Mouse (Mus musculus) erythroblast, adult 5-6 weeks (primary cell): ENCODE measurements at regions not wholly inside any gene's neighbourhood (a gene's known extent, or its start where the extent isn't known, plus 50 kb on each side); places are given as distances from the start of the nearest gene placed in this dataset.

ENCODE experiments used
- ATAC-seq: replicated peaks from 2 replicates; pipeline ENCODE4 v1.8.0; 2016; ENCODE audit warnings: moderate number of reproducible peaks, mild to moderate bottlenecking, moderate TSS enrichment, inconsistent platforms; ENCODE audit not compliant: poor library complexity, low FRiP score, severe bottlenecking

DNA sequence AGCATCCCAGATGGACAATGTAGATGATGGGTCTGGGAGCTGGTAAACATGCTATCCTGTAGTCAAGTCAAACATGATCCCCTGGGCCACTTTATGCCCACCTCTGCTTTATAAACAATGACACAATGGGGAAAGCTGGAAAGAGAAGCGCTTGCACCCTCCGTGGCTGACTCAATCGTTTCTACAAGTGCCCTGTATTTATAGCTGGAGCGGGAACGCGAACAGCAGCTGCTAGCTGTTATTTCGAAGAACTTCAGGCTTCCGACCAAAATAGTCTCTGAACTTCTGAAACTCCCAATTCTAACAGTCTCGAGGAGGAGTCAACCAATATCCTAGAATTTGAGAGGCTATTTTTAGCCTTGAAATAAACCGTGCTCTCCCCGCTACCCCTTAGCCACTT, 571.4 kb upstream of the Id2 start:
- no peak for ATAC-seq

DNA sequence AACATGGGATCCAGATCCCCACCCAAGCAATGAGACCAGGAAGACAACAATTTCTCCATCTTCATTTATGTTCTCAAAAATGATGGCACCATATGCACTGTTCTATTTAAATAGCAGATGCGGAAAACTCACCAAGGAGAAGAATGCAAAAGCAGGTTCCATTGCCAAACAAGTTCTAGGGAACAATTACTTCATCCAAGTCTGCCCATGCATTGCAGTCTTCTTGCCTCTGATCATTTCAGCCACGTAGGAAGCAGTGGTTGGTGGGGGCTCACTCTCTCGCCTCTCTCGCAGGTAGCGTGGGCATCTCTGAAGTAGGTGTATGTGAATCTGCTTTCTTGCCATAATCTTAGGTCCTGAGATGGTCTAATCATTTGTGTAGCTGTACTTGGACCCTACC, 557.5 kb upstream of the Id2 start:
- no peak for ATAC-seq

- no peak for ATAC-seq
These were observed 553.3 kb upstream of the Id2 start for GRCm38 (mm10) chr12:25650237-25650636.

GRCm38 (mm10) chr12:25628081-25628480, 531.1 kb upstream of the Id2 start:
- ATAC-seq: no peak

GRCm38 (mm10) chr12:25625858-25626257, 528.9 kb upstream of the Id2 start:
- ATAC-seq: no peak

- ATAC-seq: no peak
These were observed 526.5 kb upstream of the Id2 start for GRCm38 (mm10) chr12:25623449-25623848.

DNA sequence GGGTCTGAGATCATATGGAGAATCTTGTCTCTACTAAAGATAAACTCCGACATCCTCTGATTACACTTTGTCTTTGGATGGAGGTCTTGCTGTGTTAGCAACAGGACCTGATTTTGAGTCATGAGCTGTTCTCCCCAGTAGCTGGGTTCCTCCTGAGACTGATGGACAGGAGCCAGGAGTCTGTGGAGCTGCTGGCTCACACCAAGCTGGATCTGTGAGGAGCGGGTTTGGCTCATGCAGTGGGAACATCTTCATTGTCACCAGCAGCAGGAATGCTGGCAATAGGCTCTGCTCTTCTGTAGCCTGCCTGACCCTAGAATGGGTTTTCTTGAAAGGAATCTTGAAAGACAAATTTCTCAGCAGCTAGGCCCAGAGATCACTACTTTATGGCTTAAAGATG, 524.2 kb upstream of the Id2 start:
- no peak for ATAC-seq

GRCm38 (mm10) chr12:25617521-25617920, 520.6 kb upstream of the Id2 start:
- ATAC-seq: no peak

GRCm38 (mm10) chr12:25615377-25615776, 518.4 kb upstream of the Id2 start:
- ATAC-seq: no peak

DNA sequence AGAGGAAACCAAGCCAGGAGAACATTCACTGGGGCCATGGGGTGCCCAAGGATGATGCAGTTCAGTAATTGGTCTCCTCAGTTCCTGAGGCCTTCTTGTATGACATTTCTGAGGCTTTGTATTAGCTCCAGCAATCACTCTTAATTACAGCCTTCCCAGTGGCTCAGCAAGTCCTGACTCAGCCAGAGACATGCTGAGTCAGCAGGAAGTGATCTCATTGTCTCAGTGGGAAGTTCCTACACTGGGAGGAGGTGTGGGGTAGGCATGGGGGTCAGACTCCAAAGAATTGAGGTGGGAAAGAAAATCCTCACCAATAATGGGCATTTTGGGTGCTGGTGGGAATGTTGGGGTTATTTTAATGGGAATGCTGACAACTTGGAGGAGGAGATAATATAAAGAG, 516.5 kb upstream of the Id2 start:
- no peak for ATAC-seq

DNA sequence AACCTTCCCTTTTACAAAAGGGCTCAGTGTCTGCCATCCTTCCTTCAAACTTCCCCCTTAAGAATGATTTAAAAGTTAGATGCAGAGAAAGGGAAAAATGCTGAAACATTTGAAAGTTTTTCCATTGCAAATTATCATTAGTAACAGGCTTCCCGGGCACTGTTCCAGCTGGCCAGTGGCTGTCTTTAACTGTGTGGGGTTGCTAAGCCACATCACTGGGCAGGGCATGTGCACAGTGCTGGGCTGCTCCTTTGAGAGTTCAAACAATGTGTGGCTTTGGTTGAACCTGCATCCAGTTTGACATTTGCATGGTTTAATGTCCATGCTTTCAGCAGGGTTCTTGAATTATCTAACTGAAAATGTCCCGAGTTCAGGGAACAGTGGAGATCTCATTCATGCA, 512.1 kb upstream of the Id2 start:
- ATAC-seq: no peak

DNA sequence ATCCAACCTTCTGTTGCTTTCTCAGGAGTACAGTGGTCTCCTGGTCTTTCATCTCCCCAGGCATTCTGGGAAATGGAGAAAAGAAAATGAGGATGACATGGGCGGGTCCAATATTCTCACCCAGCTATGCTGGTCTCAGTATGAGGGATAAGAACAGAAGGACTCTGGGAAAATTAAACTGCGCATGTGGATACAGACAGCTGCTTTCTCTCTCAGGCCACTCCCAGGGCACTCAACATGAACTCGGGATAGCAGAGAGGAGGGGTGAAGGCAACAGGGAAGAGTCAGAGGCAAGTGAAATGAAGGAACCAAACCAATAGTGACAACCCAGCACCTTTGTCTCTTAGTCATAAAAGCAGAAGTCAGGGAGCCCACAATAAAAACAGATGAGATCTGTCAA, 508.5 kb upstream of the Id2 start:
- ATAC-seq: no peak

- no peak for ATAC-seq
These were observed 493.3 kb upstream of the Id2 start for GRCm38 (mm10) chr12:25590262-25590661.

- ATAC-seq: no peak
These were observed 488.8 kb upstream of the Id2 start for GRCm38 (mm10) chr12:25585746-25586145.

- no peak for ATAC-seq
These were observed 482.5 kb upstream of the Id2 start for GRCm38 (mm10) chr12:25579407-25579806.

- ATAC-seq: no peak
These were observed 468.2 kb upstream of the Id2 start for GRCm38 (mm10) chr12:25565131-25565530.

DNA sequence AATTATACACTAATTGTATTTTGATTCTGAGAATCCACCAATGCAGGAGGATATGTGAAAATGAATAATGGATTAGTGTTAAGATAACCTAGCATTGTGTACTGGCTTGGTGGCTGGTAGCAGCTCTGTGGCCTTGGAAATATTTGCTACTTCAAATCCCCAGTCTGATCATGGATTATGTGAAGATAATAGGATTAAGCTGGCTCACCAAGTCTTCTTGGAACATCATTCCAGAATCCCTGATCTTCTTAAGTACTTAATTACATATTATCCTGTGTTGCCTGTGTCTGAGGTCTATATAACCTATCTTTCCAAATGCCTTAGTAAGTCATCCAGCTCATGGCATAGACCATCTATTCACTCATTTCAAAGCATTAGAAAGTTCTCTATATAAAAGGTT, 462.7 kb upstream of the Id2 start:
- no peak for ATAC-seq

DNA sequence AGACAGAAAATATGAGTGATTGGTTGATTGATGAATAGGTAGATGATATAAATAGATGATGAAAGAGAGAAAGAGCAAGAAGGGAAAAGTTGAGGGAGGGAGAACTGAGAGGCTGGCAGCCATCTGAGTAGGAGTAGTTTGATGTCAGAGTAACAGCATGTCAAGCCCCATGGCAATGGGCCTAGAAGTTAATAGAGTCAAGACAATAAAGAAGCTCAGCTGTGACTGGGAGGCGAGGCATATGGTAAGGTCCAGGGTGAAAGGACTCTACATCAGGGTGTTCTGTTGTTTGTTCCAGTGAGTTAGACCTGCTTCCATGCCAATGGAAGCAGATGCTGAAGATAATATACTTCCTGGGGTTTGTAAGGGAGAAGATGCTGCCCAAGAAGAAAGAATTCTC, 456.7 kb upstream of the Id2 start:
- ATAC-seq: no peak

DNA sequence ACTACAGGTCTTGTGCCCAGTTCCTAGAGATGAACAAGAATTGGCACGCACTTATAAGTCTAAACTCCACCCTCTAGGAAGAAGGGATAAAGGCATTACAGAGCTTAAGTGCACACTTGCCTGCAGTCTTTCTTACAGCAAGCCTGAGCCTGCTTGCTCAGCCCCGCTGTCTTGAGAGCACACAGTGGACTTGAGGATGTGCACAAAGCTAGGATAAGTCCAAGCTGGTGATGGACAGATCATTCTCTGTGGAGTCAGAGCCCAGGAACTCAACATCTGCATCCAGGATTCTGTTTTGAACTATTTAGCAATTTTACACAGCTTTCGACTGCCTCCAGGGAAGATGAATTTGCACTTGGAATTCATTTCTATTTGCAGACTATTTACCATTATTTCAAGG, 452.8 kb upstream of the Id2 start:
- ATAC-seq: no peak

DNA sequence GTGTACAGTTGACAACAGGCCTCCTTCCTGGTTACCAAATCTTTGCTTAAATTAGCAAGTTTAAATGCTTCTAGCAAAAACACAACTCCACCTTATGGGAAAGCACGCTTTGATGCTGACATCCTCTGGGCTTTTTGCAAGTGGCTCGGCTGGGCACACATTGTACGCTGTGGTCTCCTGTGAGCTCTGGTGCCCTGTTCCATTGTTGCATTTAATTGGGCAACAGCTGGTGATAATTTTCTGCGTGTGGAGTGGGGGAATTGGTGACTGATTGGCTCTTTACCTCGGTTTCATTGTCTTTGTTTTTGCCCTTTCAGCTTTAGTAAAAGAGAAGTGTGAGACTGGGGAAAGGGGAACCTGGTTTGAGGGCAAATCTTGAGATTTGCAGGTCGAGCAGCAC, 447.3 kb upstream of the Id2 start:
- ATAC-seq: no peak

GRCm38 (mm10) chr12:25534620-25534950, 437.6 kb upstream of the Id2 start:
- no peak for ATAC-seq

GRCm38 (mm10) chr12:25533709-25534619, 437.0 kb upstream of the Id2 start:
- ATAC-seq: no peak
